Mouse (Mus musculus) leukemia stem cell, adult 10-12 weeks (primary cell): ENCODE data around the gene Pzp. TPM values are rescaled to one million over a fixed set of nuclear protein-coding genes. Genes with fewer than 3 reads are reported as not detected.

Experiments
- polyA plus RNA-seq: library from polyadenylated mRNA; stranded (reverse); fragments of >175 nt; gene quantifications from 2 replicates; pipeline ENCODE4 v1.2.3, GENCODE M21; 2012; ENCODE audit warnings: low replicate concordance

The Pzp gene
- polyA plus RNA-seq, result 0.39 TPM in 1 of 2 replicates, not detected in the other

DNA sequence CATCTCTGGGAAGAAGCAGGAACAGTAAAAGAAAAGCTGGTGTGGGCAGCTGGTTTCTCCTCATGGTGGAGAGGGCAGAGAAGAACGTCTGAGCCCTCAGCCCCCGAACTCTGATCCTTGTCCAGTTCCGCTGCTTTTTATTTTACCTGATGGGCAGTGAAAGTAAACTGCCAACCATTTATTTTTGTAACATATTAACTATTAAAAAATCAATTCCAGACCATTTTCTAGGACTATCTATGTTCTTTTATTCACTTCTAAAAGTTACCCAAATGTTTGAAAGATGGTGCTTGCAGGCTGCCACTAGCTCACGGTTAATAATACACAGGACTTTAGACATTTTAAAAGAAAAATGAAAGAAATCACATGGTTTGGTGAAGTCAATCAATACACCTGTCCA lies at the start of gene Pzp:
Pzp (minus strand) TSS at position 120 of the 400 bp plus-strand sequence.

DNA sequence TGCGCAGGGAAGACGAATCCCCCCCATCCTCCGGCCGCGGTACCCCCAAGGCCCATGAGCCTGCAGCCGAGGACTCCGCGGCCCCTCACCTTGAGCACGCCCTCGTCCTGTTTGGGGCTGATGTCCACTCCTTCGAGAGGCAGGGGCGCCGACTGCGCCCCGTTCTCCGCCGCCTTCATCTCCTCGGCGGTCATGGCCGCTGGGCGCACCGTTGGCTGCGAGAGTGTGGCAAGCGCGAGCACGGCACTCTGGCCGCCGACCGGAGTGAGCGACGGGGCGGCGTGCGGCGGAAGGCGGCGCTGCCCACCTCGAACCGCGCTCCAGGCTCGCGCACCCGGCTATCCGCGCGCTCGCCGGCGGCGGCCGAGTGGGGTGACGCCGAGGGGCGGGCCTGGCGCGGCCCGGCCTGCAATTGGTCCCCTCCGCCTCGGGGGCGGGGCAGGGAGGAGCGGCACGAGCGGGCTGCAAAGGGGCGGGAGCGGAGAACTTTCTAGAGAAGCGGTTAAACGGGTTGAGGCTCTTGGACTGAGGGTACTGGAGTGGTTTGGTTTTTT lies 88.1 kb downstream of the Pzp start, which contains the start of gene Fkbp4:
Fkbp4 (minus strand) TSS at position 361 of the 554 bp plus-strand sequence.

Other genes starting within 250 kb of the Pzp start
- 0.41 TPM in 1 of 2 replicates, not detected in the other for gene Tead4, start 225.9 kb downstream of the Pzp start, polyA plus RNA-seq
- 0.57 and 0.70 TPM in 2 replicates for gene Tulp3, start 170.9 kb downstream of the Pzp start, polyA plus RNA-seq
- 32.6 and 53.8 TPM in 2 replicates for gene Rhno1, start 163.8 kb downstream of the Pzp start, polyA plus RNA-seq
- gene Foxm1, start 163.8 kb downstream of the Pzp start, polyA plus RNA-seq, result 41.4 and 98.2 TPM in 2 replicates
- not detected in 2 replicates for gene Tex52, start 151.3 kb downstream of the Pzp start, polyA plus RNA-seq
- gene Gm44596, start 151.2 kb downstream of the Pzp start, polyA plus RNA-seq, result not detected in 2 replicates
- not detected in 2 replicates for gene Nrip2, start 127.4 kb downstream of the Pzp start, polyA plus RNA-seq
- 21.7 and 25.3 TPM in 2 replicates for gene Itfg2, start 101.8 kb downstream of the Pzp start, polyA plus RNA-seq
- 181 and 301 TPM in 2 replicates for gene Fkbp4, start 88.0 kb downstream of the Pzp start, polyA plus RNA-seq
- not detected in 2 replicates for gene A2ml1, start 54.9 kb upstream of the Pzp start, polyA plus RNA-seq
- not detected in 2 replicates for gene Klrb1a, start 96.8 kb upstream of the Pzp start, polyA plus RNA-seq
- not detected in 2 replicates for gene Clec2h, start 135.7 kb upstream of the Pzp start, polyA plus RNA-seq
- not detected in 2 replicates for gene Klrb1, start 196.3 kb upstream of the Pzp start, polyA plus RNA-seq